Mouse (Mus musculus) hindbrain, embryonic 16.5 days (tissue): ENCODE measurements around the gene Fam172a. TPM values are rescaled to one million over a fixed set of nuclear protein-coding genes. Genes with fewer than 3 reads are reported as not detected.

Experiments used
- ATAC-seq: fragments of 200-750 bp; cut with Nextera tagmentation; 2 replicates; pipeline ENCODE4 v1.8.0; 2017; ENCODE audit warnings: moderate TSS enrichment, moderate library complexity
- H3K27ac ChIP-seq: fragments of 300-500 bp; sonication (generic); 2 replicates; pipeline ENCODE4 v1.5.1; 2014; ENCODE audit warnings: low read depth, mild to moderate bottlenecking, control low read depth, low read length, moderate library complexity
- H3K27me3 ChIP-seq: fragments of 300-500 bp; sonication (generic); replicated peaks from 2 replicates; pipeline ENCODE4 v1.6.1; 2014; ENCODE audit warnings: low read length; ENCODE audit not compliant: control insufficient read depth, insufficient read depth
- H3K36me3 ChIP-seq: fragments of 300-500 bp; sonication (generic); 2 replicates; pipeline ENCODE4 v1.6.1; 2014; ENCODE audit warnings: mild to moderate bottlenecking, low read length, moderate library complexity, mixed read lengths; ENCODE audit not compliant: control insufficient read depth, insufficient read depth
- H3K4me1 ChIP-seq: fragments of 300-500 bp; sonication (generic); 2 replicates; pipeline ENCODE4 v1.6.1; 2014; ENCODE audit warnings: low read depth, low read length; ENCODE audit not compliant: control insufficient read depth, insufficient read depth
- H3K4me2 ChIP-seq: fragments of 300-500 bp; sonication (generic); 2 replicates; pipeline ENCODE4 v1.6.1; 2014; ENCODE audit warnings: mild to moderate bottlenecking, low read length, control low read depth, moderate library complexity
- H3K4me3 ChIP-seq: fragments of 300-500 bp; sonication (generic); 2 replicates; pipeline ENCODE4 v1.5.1; 2014; ENCODE audit warnings: mild to moderate bottlenecking, low read length, control low read depth, moderate library complexity
- H3K9ac ChIP-seq: fragments of 300-500 bp; sonication (generic); 2 replicates; pipeline ENCODE4 v1.6.1; 2014; ENCODE audit warnings: low read depth, mild to moderate bottlenecking, control low read depth, low read length, moderate library complexity
- H3K9me3 ChIP-seq: fragments of 300-500 bp; sonication (generic); 2 replicates; pipeline ENCODE4 v1.6.1; 2014; ENCODE audit warnings: mild to moderate bottlenecking, low read length, moderate library complexity; ENCODE audit not compliant: control insufficient read depth
- WGBS: fragments of 180-500 bp; shearing (Covaris S2); extraction: QIAGEN DNeasy Blood & Tissue Kit; methylation state at CpG from one replicate; pipeline ENCODE4 v1.1.7; 2014; 5-methylcytosine and 5-hydroxymethylcytosine counted together
- polyA plus RNA-seq: library from polyadenylated mRNA; unstranded; fragments of >200 nt; fragmentation: Nextera tagmentation; extraction: Ambion mirVana; gene quantifications from 2 replicates; pipeline ENCODE4 v1.2.1, GENCODE M21; 2015

The Fam172a gene
- polyA plus RNA-seq, 1 experiment from 2014 or later, result 40.8 TPM

- Histone ChIP-seq H3K4me2 (peak overlapping the region; percentile 69), H3K4me1 (peaks cover 10% of the 10 kb centered on the region), H3K4me3 (peak overlapping the region; percentile 80), H3K36me3 (no peaks in the 10 kb centered on the region), H3K27me3 (no peaks in the 10 kb centered on the region), H3K27ac (peak overlapping the region; percentile 98), H3K9ac (peak overlapping the region; percentile 91), H3K9me3 (no peaks in the 10 kb centered on the region)
- ATAC-seq, result peak; percentile 28
- under 1% methylated on average over 22 of the region's 22 CpGs for WGBS
Observed at GRCm38 (mm10) chr13:78201871-78202565, 500.2 kb downstream of the Fam172a start.

- no peaks in the 10 kb centered on the region for H3K9me3 ChIP-seq
- peaks cover 14% of the 10 kb centered on the region for H3K4me1 ChIP-seq
- under 1% methylated on average over 47 of the region's 47 CpGs for WGBS
Observed at GRCm38 (mm10) chr13:78202574-78203347, 500.9 kb downstream of the Fam172a start.

GRCm38 (mm10) chr13:78203348-78204061 lies 501.7 kb downstream of the Fam172a start:
- ATAC-seq, result peak; percentile 63
- no peaks in the 10 kb centered on the region for H3K9me3 ChIP-seq
- peaks cover 20% of the 10 kb centered on the region for H3K4me1 ChIP-seq
- H3K27ac ChIP-seq, result peak overlapping the region; percentile 98
- H3K36me3 ChIP-seq, result no peaks in the 10 kb centered on the region
- peak overlapping the region; percentile 80 for H3K4me3 ChIP-seq
- H3K27me3 ChIP-seq, result no peaks in the 10 kb centered on the region
- under 1% methylated on average over 37 of the region's 37 CpGs for WGBS
- peak overlapping the region; percentile 91 for H3K9ac ChIP-seq
- peak overlapping the region; percentile 69 for H3K4me2 ChIP-seq

More at GRCm38 (mm10) chr13:78202574-78203347, 500.9 kb downstream of the Fam172a start:
- ATAC-seq, result peak; percentile 3
- Histone ChIP-seq H3K27me3 (no peaks in the 10 kb centered on the region), H3K27ac (peak overlapping the region; percentile 98), H3K36me3 (no peaks in the 10 kb centered on the region), H3K4me2 (peak overlapping the region; percentile 69), H3K9ac (peak overlapping the region; percentile 91), H3K4me3 (peak overlapping the region; percentile 80)

GRCm38 (mm10) chr13:78205426-78205825 lies 503.6 kb downstream of the Fam172a start:
- H3K4me1 ChIP-seq, result peaks cover 26% of the 10 kb centered on the region
- H3K4me3 ChIP-seq, result no peak overlapping the region
- no peak for ATAC-seq
- no peak overlapping the region for H3K9ac ChIP-seq
- no peak overlapping the region for H3K27ac ChIP-seq
- H3K36me3 ChIP-seq, result no peaks in the 10 kb centered on the region
- H3K4me2 ChIP-seq, result peak overlapping the region; percentile 4; the same call in 1 of the 2 replicates
- H3K27me3 ChIP-seq, result no peaks in the 10 kb centered on the region
- H3K9me3 ChIP-seq, result no peaks in the 10 kb centered on the region

- 26% methylated on average over 7 of the region's 7 CpGs for WGBS
- H3K4me3 ChIP-seq, result peak overlapping the region; percentile 16
Observed at GRCm38 (mm10) chr13:78206891-78207430, 505.1 kb downstream of the Fam172a start.

GRCm38 (mm10) chr13:78207796-78208645 lies 506.2 kb downstream of the Fam172a start:
- Histone ChIP-seq H3K27me3 (no peaks in the 10 kb centered on the region), H3K36me3 (no peaks in the 10 kb centered on the region), H3K4me2 (peak overlapping the region; percentile 45), H3K27ac (peak overlapping the region; percentile 70), H3K4me3 (peak overlapping the region; percentile 18; the same call in 1 of the 2 replicates), H3K4me1 (peaks cover 32% of the 10 kb centered on the region), H3K9ac (peak overlapping the region; percentile 41; the same call in 1 of the 2 replicates), H3K9me3 (no peaks in the 10 kb centered on the region)
- 0 out of 2 replicates have a peak, but pooled peaks have one; percentile 13 for ATAC-seq
- 12% methylated on average over 12 of the region's 12 CpGs for WGBS

More at GRCm38 (mm10) chr13:78206891-78207430, 505.1 kb downstream of the Fam172a start:
- no peaks in the 10 kb centered on the region for H3K27me3 ChIP-seq
- H3K36me3 ChIP-seq, result no peaks in the 10 kb centered on the region
- ATAC-seq, result no peak
- H3K9me3 ChIP-seq, result no peaks in the 10 kb centered on the region
- peaks cover 32% of the 10 kb centered on the region for H3K4me1 ChIP-seq
- peak overlapping the region; percentile 17; the same call in 1 of the 2 replicates for H3K9ac ChIP-seq
- no peak overlapping the region for H3K27ac ChIP-seq
- peak overlapping the region; percentile 49 for H3K4me2 ChIP-seq

- Histone ChIP-seq H3K4me2 (peak overlapping the region; percentile 95), H3K9me3 (no peaks in the 10 kb centered on the region), H3K27me3 (no peaks in the 10 kb centered on the region), H3K4me3 (no peak overlapping the region), H3K9ac (peak overlapping the region; percentile 33; the same call in 1 of the 2 replicates), H3K36me3 (no peaks in the 10 kb centered on the region), H3K4me1 (peaks cover 32% of the 10 kb centered on the region), H3K27ac (0 out of 2 replicates have a peak overlapping the region, but pooled peaks have one; percentile 18)
- WGBS, result 23% methylated on average over 14 of the region's 14 CpGs
- no peak for ATAC-seq
Observed at GRCm38 (mm10) chr13:78208689-78209410, 507.0 kb downstream of the Fam172a start.
